Mouse (Mus musculus) heart, embryonic 16.5 days (tissue): Measurements from ENCODE around the gene Pbx2. TPM values are rescaled to one million over a fixed set of nuclear protein-coding genes. Genes with fewer than 3 reads are reported as not detected.
A peak's percentile ranks its signal among the peaks of the same experiment; 100 is the strongest.
"Not testable (repeated sequence)": the region's sequence is repeated elsewhere in the genome, so short reads cannot be mapped to it uniquely, and the experiment has no call there.

ENCODE experiments used
- ATAC-seq: fragments of 200-750 bp; cut with Nextera tagmentation; replicated peaks from 2 replicates; pipeline ENCODE4 v1.8.0; 2017; ENCODE audit warnings: moderate number of reproducible peaks; ENCODE audit not compliant: insufficient read depth, low FRiP score; ENCODE audit errors: extremely low read depth
- H3K27ac ChIP-seq: fragments of 300-500 bp; sonication (generic); 2 replicates; pipeline ENCODE4 v1.5.1; 2014; ENCODE audit warnings: mild to moderate bottlenecking, low read length, control low read depth, moderate library complexity
- H3K27me3 ChIP-seq: fragments of 300-500 bp; sonication (generic); 2 replicates; pipeline ENCODE4 v1.6.1; 2014; ENCODE audit warnings: low read length, mixed read lengths; ENCODE audit not compliant: control insufficient read depth, insufficient read depth
- H3K36me3 ChIP-seq: fragments of 300-500 bp; sonication (generic); 2 replicates; pipeline ENCODE4 v1.6.1; 2014; ENCODE audit not compliant: control insufficient read depth, insufficient read depth
- H3K4me1 ChIP-seq: fragments of 300-500 bp; sonication (generic); 2 replicates; pipeline ENCODE4 v1.6.1; 2014; ENCODE audit warnings: low read length, mixed read lengths; ENCODE audit not compliant: control insufficient read depth, insufficient read depth
- H3K4me2 ChIP-seq: fragments of 300-500 bp; sonication (generic); 2 replicates; pipeline ENCODE4 v1.6.1; 2014; ENCODE audit warnings: low read depth, mild to moderate bottlenecking, control low read depth, low read length
- H3K4me3 ChIP-seq: fragments of 300-500 bp; sonication (generic); 2 replicates; pipeline ENCODE4 v1.5.1; 2014; ENCODE audit warnings: mild to moderate bottlenecking, control low read depth, low read length
- H3K9ac ChIP-seq: fragments of 300-500 bp; sonication (generic); 2 replicates; pipeline ENCODE4 v1.6.1; 2014; ENCODE audit warnings: low read length, control low read depth
- H3K9me3 ChIP-seq: fragments of 300-500 bp; sonication (generic); replicated peaks from 2 replicates; pipeline ENCODE4 v1.6.1; 2016; ENCODE audit warnings: low read length; ENCODE audit not compliant: control insufficient read depth
- WGBS: fragments of 180-500 bp; shearing (Covaris S2); extraction: QIAGEN DNeasy Blood & Tissue Kit; methylation state at CpG from one replicate; pipeline ENCODE4 v1.1.7; 2014; 5-methylcytosine and 5-hydroxymethylcytosine counted together
- polyA plus RNA-seq: library from polyadenylated mRNA; unstranded; fragments of >200 nt; fragmentation: Nextera tagmentation; extraction: Ambion mirVana; gene quantifications from 2 replicates; pipeline ENCODE4 v1.2.1, GENCODE M21; 2015

The Pbx2 gene
- 4.8 and 5.4 TPM in 2 replicates for polyA plus RNA-seq

GRCm38 (mm10) chr17:34591029-34591993, at the start of gene Pbx2:
Pbx2 (plus strand) TSS chr17:34591266.
- Histone ChIP-seq H3K4me3 (peak within 1 kb of the TSS; percentile 87), H3K9me3 (no peaks in the 10 kb centered on the region), H3K27me3 (no peaks in the 10 kb centered on the region), H3K4me1 (peaks cover 48% of the 10 kb centered on the region), H3K27ac (peak within 1 kb of the TSS; percentile 88), H3K9ac (peak within 1 kb of the TSS; percentile 98), H3K36me3 (peaks cover 13% of the 10 kb centered on the region), H3K4me2 (peak within 1 kb of the TSS; percentile 100)
- 9% methylated on average over 21 of the region's 21 CpGs for WGBS
- ATAC-seq: no peak

GRCm38 (mm10) chr17:34543567-34543966, 47.5 kb upstream of the Pbx2 start:
- not testable (repeated sequence) for H3K36me3 ChIP-seq, H3K4me2 ChIP-seq, H3K27ac ChIP-seq, H3K4me3 ChIP-seq, H3K9ac ChIP-seq, ATAC-seq, H3K27me3 ChIP-seq, H3K4me1 ChIP-seq, H3K9me3 ChIP-seq
- 92% methylated on average over 12 of the region's 13 CpGs for WGBS

GRCm38 (mm10) chr17:34546797-34547196, 44.3 kb upstream of the Pbx2 start:
- WGBS: 75% methylated on average over 1 of the region's 1 CpGs
- no peak overlapping the region for H3K4me3 ChIP-seq
- no peak overlapping the region for H3K4me2 ChIP-seq
- no peaks in the 10 kb centered on the region for H3K27me3 ChIP-seq
- H3K4me1 ChIP-seq: no peaks in the 10 kb centered on the region
- H3K36me3 ChIP-seq: no peaks in the 10 kb centered on the region
- no peak overlapping the region for H3K27ac ChIP-seq
- H3K9me3 ChIP-seq: no peaks in the 10 kb centered on the region
- no peak for ATAC-seq
- H3K9ac ChIP-seq: no peak overlapping the region

GRCm38 (mm10) chr17:34547601-34548000, 43.5 kb upstream of the Pbx2 start:
- no peak for ATAC-seq

GRCm38 (mm10) chr17:34549156-34549555, 41.9 kb upstream of the Pbx2 start:
- Histone ChIP-seq H3K4me3 (no peak overlapping the region), H3K36me3 (no peaks in the 10 kb centered on the region), H3K9me3 (no peaks in the 10 kb centered on the region), H3K27me3 (no peaks in the 10 kb centered on the region), H3K4me1 (no peaks in the 10 kb centered on the region), H3K9ac (no peak overlapping the region), H3K4me2 (no peak overlapping the region), H3K27ac (no peak overlapping the region)
- WGBS: 79% methylated on average over 3 of the region's 3 CpGs
- ATAC-seq: no peak

More at GRCm38 (mm10) chr17:34547601-34548000, 43.5 kb upstream of the Pbx2 start:
- H3K9me3 ChIP-seq: no peaks in the 10 kb centered on the region
- no peak overlapping the region for H3K27ac ChIP-seq
- no peaks in the 10 kb centered on the region for H3K36me3 ChIP-seq
- no peak overlapping the region for H3K4me3 ChIP-seq
- no peaks in the 10 kb centered on the region for H3K4me1 ChIP-seq
- H3K9ac ChIP-seq: no peak overlapping the region
- 81% methylated on average over 4 of the region's 4 CpGs for WGBS
- H3K27me3 ChIP-seq: no peaks in the 10 kb centered on the region
- no peak overlapping the region for H3K4me2 ChIP-seq

GRCm38 (mm10) chr17:34549843-34550242, 41.2 kb upstream of the Pbx2 start:
- WGBS: 53% methylated on average over 2 of the region's 2 CpGs

GRCm38 (mm10) chr17:34555483-34555882, 35.6 kb upstream of the Pbx2 start:
- H3K4me1 ChIP-seq: no peaks in the 10 kb centered on the region
- 0 out of 2 replicates have a peak, but pooled peaks cover 1% of the 10 kb centered on the region for H3K9me3 ChIP-seq
- no peak overlapping the region for H3K4me2 ChIP-seq
- H3K27ac ChIP-seq: no peak overlapping the region
- no peaks in the 10 kb centered on the region for H3K27me3 ChIP-seq
- H3K4me3 ChIP-seq: no peak overlapping the region
- no peaks in the 10 kb centered on the region for H3K36me3 ChIP-seq
- WGBS: 20% methylated on average over 5 of the region's 5 CpGs
- H3K9ac ChIP-seq: no peak overlapping the region
- 0 out of 2 replicates have a peak, but pooled peaks have one; percentile 18 for ATAC-seq

More at GRCm38 (mm10) chr17:34549843-34550242, 41.2 kb upstream of the Pbx2 start:
- H3K9me3 ChIP-seq: no peaks in the 10 kb centered on the region
- no peak overlapping the region for H3K27ac ChIP-seq
- no peak for ATAC-seq
- no peaks in the 10 kb centered on the region for H3K4me1 ChIP-seq
- no peak overlapping the region for H3K4me2 ChIP-seq
- H3K9ac ChIP-seq: no peak overlapping the region
- no peaks in the 10 kb centered on the region for H3K27me3 ChIP-seq
- no peaks in the 10 kb centered on the region for H3K36me3 ChIP-seq
- no peak overlapping the region for H3K4me3 ChIP-seq

GRCm38 (mm10) chr17:34556406-34556805, 34.7 kb upstream of the Pbx2 start:
- WGBS: 64% methylated on average over 8 of the region's 8 CpGs
- Histone ChIP-seq H3K27me3 (no peaks in the 10 kb centered on the region), H3K4me3 (no peak overlapping the region), H3K9ac (no peak overlapping the region), H3K4me1 (no peaks in the 10 kb centered on the region), H3K9me3 (0 out of 2 replicates have a peak, but pooled peaks cover 2% of the 10 kb centered on the region), H3K27ac (no peak overlapping the region), H3K4me2 (no peak overlapping the region), H3K36me3 (no peaks in the 10 kb centered on the region)
- ATAC-seq: no peak

- Histone ChIP-seq H3K27me3 (no peaks in the 10 kb centered on the region), H3K4me1 (no peaks in the 10 kb centered on the region), H3K36me3 (no peaks in the 10 kb centered on the region), H3K4me2 (no peak overlapping the region), H3K9me3 (0 out of 2 replicates have a peak, but pooled peaks cover 2% of the 10 kb centered on the region), H3K27ac (no peak overlapping the region), H3K4me3 (no peak overlapping the region), H3K9ac (no peak overlapping the region)
- WGBS: 69% methylated on average over 11 of the region's 11 CpGs
- no peak for ATAC-seq
Observed at GRCm38 (mm10) chr17:34557411-34557810, 33.7 kb upstream of the Pbx2 start.
